In the genomic region with DNA sequence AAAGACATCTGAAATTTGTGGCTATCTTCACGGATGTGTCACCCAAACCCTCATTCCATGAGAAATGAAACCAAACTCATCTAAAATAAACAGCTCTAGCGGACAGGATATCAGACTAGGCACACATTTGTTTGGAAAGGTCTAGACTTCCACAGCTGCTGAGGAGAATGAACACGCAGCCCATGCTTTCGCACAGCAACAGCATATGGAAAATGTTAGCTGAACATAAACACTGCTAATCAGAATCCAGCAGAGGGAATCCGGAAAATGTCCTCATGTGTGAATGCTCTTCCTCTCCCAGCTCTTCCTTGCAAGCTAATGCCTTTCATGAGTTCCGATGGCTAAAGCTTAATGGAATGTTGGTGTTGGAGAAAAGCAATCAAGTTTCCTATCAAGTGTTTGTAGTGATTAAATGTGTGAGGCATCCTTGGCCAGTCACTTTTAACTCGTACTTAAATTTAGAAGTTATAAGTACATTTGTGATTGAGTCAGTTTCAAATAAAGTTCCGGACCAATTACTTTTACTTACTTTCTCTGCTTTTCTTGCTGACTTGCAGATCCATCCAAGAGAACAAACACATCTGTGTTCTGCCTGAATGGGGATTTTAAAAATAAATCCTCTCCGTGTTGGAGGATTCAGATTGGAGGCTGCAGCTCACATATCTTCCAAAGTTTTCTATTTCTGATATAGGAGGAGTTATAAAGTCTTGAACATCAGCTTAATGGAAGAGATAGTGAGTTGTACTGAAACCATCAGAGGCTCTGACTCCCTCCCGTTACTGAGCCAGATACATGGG, we compare ENCODE assay signal across 10 mouse cellular contexts.
DNase-seq lines count a peak whose midpoint lies in the region; ATAC-seq and TF ChIP-seq lines count a peak whose summit lies in the region.
"Had no signal": no experiment of that assay in that cellular context is flagged by ENCODE, and none has a peak within 500 bp of the region (broad histone marks: within the 10 kb centered on the region; RNA-seq: fewer than 3 reads in every experiment).

No protein-coding gene starts in this region.

- H3K27me3 ChIP-seq in heart, embryonic 13.5 days (replicated peaks), result no peaks in the 10 kb centered on the region
- no peaks in the 10 kb centered on the region for H3K27me3 ChIP-seq in stomach, embryonic 16.5 days (ENCODE audit: control insufficient read depth, insufficient read depth, low read length)

- H3K9me3 ChIP-seq in heart, embryonic 13.5 days, result no peaks in the 10 kb centered on the region
- H3K9me3 ChIP-seq in stomach, embryonic 16.5 days (replicated peaks; ENCODE audit: control insufficient read depth, low read length), result no peaks in the 10 kb centered on the region
- H3K9me3 ChIP-seq: midbrain, embryonic 10.5 days had no signal

- H3K9ac ChIP-seq in heart, embryonic 13.5 days, result no peak overlapping the region
- H3K9ac ChIP-seq in stomach, embryonic 16.5 days (ENCODE audit: low read length), result no peak overlapping the region

- peak overlapping the region; percentile 21 for H3K4me2 ChIP-seq in heart, embryonic 13.5 days
- H3K4me2 ChIP-seq in stomach, embryonic 16.5 days (ENCODE audit: low read depth, low read length), result peak overlapping the region; percentile 42

- H3K4me3 ChIP-seq in heart, embryonic 13.5 days, result no peak overlapping the region
- H3K4me3 ChIP-seq in lung, adult 2 months (replicated peaks; ENCODE audit: extremely low read depth, low read depth, low read length), result peak overlapping the region; percentile 38
- no peak overlapping the region for H3K4me3 ChIP-seq in stomach, embryonic 16.5 days (replicated peaks; ENCODE audit: low read length)
- H3K4me3 ChIP-seq: left cerebral cortex, adult 2 months; midbrain, embryonic 10.5 days had no signal

- H3K36me3 ChIP-seq in heart, embryonic 13.5 days, result no peaks in the 10 kb centered on the region
- H3K36me3 ChIP-seq in stomach, embryonic 16.5 days (ENCODE audit: control insufficient read depth, insufficient read depth, low read length), result no peaks in the 10 kb centered on the region
- H3K36me3 ChIP-seq: midbrain, embryonic 10.5 days had no signal

- peaks cover 8% of the 10 kb centered on the region; the same call in 1 of the 2 replicates for H3K4me1 ChIP-seq in heart, embryonic 13.5 days
- H3K4me1 ChIP-seq in lung, adult 2 months (ENCODE audit: control insufficient read depth, insufficient read depth, low read length), result peaks cover 9% of the 10 kb centered on the region
- H3K4me1 ChIP-seq in stomach, embryonic 16.5 days (ENCODE audit: control insufficient read depth, insufficient read depth, low read length), result peaks cover 12% of the 10 kb centered on the region

- DNase-seq in heart, adult 18-20 months, result no peak
- DNase-seq in lung, adult 2 months, result no peak
- DNase-seq in lung, postnatal 14 days, result no peak
- DNase-seq in hindlimb bud, embryonic 11.5 days (ENCODE audit: extremely low spot score, low read depth, low spot score), result peak; percentile 31
- no peak for DNase-seq in retina, embryonic 14.5 days (ENCODE audit: low spot score)
- DNase-seq in adrenal gland, adult (ENCODE audit: inconsistent age in 2 of 2, low spot score in 1 of 2), result no peak

- peak; percentile 46; the same call in 1 of the 2 replicates for ATAC-seq in heart, embryonic 13.5 days (ENCODE audit: extremely low read depth, insufficient number of reproducible peaks, low FRiP score, low TSS enrichment)
- ATAC-seq in stomach, embryonic 16.5 days (ENCODE audit: insufficient read depth, low FRiP score), result peak; percentile 89

- TF ChIP-seq CTCF in lung, adult 2 months (IDR thresholded peaks at IDR 0.05; ENCODE audit: insufficient read depth, low read length), result no peak

- no peak for TF ChIP-seq POLR2A in lung, adult 2 months (IDR thresholded peaks at IDR 0.05; ENCODE audit: borderline replicate concordance, extremely low read depth, low read depth, low read length)

- WGBS in heart, embryonic 13.5 days, result 31% methylated on average over 10 of the region's 10 CpGs
- WGBS in lung, adult 2 months, result 36% methylated on average over 10 of the region's 10 CpGs
- WGBS in stomach, embryonic 16.5 days, result 29% methylated on average over 10 of the region's 10 CpGs

- peak overlapping the region; percentile 62 for H3K27ac ChIP-seq in heart, embryonic 13.5 days (replicated peaks)
- H3K27ac ChIP-seq in stomach, embryonic 16.5 days (ENCODE audit: low read length), result peak overlapping the region; percentile 91
- H3K27ac ChIP-seq: left cerebral cortex, adult 2 months; midbrain, embryonic 10.5 days had no signal
